Mouse (Mus musculus) small intestine, adult 2 months (tissue): ENCODE measurements around the gene Eapp.

Experiments used
- CTCF ChIP-seq: fragments of 200-500 bp; IDR thresholded peaks from 2 replicates; pipeline ENCODE4 v1.5.1; 2012; ENCODE audit warnings: low read depth, mild to moderate bottlenecking, control low read depth, inconsistent platforms, low read length, moderate library complexity, mixed read lengths; ENCODE audit not compliant: insufficient replicate concordance, insufficient read length; ENCODE audit errors: extremely low read depth
- POLR2A ChIP-seq: fragments of 200-500 bp; IDR thresholded peaks from 2 replicates; pipeline ENCODE4 v1.6.1; 2012; ENCODE audit warnings: low read depth, mild to moderate bottlenecking, control low read depth, inconsistent platforms, low read length, moderate library complexity

DNA sequence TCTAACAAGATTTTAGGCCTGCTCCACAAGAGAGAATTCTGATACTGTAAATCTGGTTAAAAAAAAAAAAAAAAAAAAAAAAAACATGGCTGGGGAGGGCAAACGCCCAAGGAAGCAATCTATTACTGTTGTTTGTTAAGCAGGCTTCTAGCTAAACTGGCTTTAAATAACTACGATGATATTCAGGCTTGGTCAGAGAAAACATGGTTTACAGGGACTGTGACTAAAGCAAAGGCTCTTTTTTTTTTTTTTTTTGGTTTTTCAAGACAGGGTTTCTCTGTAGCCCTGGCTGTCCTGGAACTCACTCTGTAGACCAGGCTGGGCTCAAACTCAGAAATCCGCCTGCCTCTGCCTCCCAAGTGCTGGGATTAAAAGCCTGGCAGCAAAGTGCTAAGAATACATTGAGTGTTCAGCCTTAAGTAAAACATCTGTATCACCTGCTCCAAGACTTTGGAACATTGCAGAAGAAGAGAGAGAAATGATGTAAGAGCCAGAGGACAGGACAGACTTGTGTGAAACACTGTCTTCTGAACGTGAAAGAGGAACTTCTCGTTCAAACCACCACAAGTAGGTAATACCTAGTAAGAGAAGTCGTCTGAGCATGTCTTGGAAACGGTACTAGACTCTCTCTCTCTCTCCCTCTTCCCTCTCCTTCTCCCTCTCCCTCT lies 37.1 kb downstream of the Eapp start:
- no peak for TF ChIP-seq CTCF
- TF ChIP-seq POLR2A = no peak
